Mouse (Mus musculus) embryo, embryonic 9.5 days (tissue): Measurements from ENCODE around the gene Fam43a.
A peak's percentile ranks its signal among the peaks of the same experiment; 100 is the strongest.

Experiments
- DNase-seq: peaks from one replicate; pipeline ENCODE4 v3.0.0-alpha.2; 2017; ENCODE audit errors: extremely low spot score

Fam43a gene

DNA sequence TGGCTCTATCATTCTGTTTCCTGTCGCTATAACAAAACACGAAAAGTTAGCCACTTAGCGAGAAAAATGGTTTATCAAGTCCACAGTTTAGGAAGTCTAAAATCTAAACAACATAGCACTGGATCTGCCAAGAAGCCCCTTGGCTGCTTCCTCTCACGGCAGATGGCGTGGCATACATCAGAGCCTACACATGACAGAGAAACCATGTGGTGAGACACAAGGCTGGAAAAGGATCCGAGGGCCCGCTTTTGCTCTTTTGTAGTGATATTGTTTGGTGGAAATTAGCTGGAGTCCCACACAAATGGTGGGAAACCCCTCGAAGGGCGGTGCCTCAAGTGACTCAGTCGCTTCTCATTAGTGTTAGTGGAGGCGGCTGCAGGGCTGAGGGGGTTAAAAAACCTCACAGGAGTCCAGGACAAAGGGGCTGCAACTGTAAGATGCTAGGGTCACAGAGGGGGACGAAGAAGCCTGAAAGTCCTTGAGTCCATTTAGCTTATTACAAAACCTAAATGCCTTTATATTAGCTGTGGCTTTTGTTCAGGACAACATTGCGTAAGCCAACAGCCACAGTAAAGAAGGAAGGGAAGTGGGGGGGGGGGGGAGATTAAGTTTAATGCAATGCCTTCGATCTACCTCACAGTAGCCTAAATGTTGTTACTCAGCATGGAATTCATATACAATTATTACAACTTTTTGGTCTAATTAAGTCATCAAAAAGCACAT lies 3.5 kb upstream of the Fam43a start:
- no peak for DNase-seq

DNA sequence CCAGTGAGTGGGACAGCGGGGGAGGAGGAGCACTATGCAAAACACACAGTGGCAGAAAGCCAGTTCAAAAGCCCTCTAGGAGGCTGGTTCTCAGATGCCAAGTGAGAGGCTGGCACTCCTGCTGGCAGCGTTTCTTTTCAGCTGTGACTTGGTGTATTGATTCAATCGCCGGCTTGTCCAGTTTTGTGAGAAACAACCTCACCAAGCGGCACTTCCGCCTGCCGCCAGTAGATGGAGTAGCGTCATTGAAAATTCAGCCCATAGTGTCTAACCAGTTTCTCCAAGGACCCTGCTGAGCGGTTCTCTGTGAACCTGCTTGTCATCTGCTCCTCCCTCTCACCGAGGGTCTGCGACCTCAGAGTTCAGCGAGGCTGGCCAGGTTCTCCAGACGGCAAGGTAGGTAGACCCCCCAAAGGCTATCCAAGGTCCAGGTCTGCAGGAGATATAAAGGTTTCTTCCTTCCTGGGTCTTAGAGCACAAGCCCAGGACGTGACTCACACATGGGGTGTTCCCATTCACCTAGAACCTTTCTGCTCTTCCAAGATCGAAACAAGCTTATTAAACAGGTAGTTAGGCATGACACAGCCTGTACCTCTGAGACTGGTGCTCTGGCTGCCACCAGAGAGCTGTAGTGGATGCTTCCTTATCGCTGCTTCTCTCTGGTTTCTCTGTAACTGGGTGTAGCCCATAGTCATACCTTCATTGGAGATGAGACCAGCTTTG lies 2.4 kb upstream of the Fam43a start:
- peak; percentile 86 for DNase-seq

DNA sequence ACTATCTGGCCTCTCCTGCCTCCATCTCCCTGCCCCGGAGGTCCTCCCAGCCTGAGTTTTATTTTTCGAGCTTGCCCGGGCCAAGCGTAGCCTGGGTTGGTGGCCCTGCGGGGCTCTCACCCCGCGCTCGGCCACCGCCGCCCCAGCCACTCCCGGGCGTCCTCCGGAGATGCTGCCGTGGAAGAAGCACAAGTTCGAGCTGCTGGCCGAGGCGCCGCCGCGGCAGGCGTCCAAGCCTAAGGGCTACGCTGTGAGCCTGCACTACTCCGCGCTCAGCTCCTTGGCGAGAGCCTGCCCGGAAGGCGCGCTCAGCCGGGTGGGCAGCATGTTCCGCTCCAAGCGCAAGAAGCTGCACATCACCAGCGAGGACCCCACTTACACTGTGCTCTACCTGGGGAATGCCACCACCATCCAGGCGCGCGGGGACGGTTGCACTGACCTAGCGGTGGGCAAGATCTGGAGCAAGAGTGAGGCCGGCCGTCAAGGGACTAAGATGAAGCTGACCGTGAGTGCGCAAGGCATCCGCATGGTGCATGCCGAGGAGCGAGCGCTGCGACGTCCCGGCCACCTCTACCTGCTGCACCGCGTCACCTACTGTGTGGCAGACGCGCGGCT lies 1.0 kb downstream of the Fam43a start:
- DNase-seq: peak; percentile 71

- DNase-seq: peak; percentile 80
Measured at GRCm38 (mm10) chr16:30601046-30601832, 1.7 kb downstream of the Fam43a start.

- peak; percentile 43 for DNase-seq
Measured at GRCm38 (mm10) chr16:30601946-30602345, 2.4 kb downstream of the Fam43a start.

- DNase-seq: peak; percentile 26
Measured at GRCm38 (mm10) chr16:30602684-30603530, 3.4 kb downstream of the Fam43a start.

- DNase-seq: no peak
Measured at GRCm38 (mm10) chr16:30603531-30603842, 4.0 kb downstream of the Fam43a start.

GRCm38 (mm10) chr16:30604061-30604806 lies 4.7 kb downstream of the Fam43a start:
- no peak for DNase-seq

- DNase-seq: no peak
Measured at GRCm38 (mm10) chr16:30604807-30605137, 5.2 kb downstream of the Fam43a start.

- no peak for DNase-seq
Measured at GRCm38 (mm10) chr16:30605528-30605927, 6.0 kb downstream of the Fam43a start.

- DNase-seq: no peak
Measured at GRCm38 (mm10) chr16:30607868-30608267, 8.3 kb downstream of the Fam43a start.

GRCm38 (mm10) chr16:30611331-30611730 lies 11.8 kb downstream of the Fam43a start:
- no peak for DNase-seq

DNA sequence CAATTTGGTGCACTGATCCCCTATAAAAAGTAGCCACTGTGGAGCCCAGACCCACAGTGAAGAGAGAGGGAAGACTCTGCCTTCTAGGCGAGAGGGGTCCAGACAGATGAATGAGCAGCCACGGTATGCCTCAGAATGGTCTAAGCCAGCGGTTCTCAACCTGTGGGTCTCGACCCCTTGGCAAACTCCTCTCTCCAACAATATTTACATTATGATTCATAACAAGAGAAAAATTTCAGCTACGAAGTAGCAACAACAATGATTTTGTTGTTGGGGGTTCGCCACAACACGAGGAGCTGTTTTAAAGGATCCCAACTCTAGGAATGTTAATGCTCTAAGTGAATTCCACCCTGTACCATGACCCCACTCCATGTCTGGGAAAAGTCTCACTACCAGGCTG lies 13.6 kb downstream of the Fam43a start:
- DNase-seq: no peak

- DNase-seq: no peak
Measured at GRCm38 (mm10) chr16:30614122-30614521, 14.6 kb downstream of the Fam43a start.

- no peak for DNase-seq
Measured at GRCm38 (mm10) chr16:30614705-30615317, 15.3 kb downstream of the Fam43a start.

- no peak for DNase-seq
Measured at GRCm38 (mm10) chr16:30616281-30616680, 16.8 kb downstream of the Fam43a start.

DNA sequence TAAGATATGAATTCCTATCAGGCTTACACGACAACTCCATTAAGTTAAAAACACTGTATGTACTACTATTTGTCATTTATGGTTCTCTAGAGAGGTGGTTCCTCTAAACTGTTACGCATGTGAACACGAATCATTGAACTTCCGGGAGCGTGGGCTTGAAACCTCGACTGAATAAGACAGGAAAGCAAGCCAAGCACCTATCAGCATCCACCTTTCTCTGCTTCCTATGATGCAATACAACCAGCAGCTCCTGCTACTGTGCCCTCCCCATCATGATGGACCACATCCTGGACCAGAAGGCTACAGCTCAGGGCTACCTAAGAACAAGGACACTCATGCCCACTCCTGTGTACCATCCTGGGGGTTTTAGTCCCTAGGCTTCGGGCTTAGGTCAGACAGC lies 24.1 kb downstream of the Fam43a start:
- DNase-seq: no peak

DNA sequence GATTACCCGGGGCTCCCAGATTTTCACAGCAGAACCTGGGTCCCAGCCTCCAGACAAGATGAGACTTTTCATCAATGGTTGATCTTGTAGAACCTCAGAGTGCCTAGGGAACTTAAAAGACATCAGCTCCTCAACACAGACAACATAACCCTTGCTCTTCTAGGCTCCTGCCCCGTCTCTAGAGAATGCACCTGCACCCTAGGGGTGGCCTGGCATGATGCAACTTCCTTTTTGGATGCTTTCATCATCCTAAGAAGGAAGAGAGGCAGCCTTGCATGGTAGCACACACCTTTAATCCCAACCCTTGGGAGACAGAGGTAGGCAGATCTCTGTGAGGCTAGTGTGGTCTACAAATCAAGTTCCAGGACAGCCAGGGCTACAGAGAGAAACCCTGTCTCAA lies 25.1 kb downstream of the Fam43a start:
- DNase-seq: no peak

DNA sequence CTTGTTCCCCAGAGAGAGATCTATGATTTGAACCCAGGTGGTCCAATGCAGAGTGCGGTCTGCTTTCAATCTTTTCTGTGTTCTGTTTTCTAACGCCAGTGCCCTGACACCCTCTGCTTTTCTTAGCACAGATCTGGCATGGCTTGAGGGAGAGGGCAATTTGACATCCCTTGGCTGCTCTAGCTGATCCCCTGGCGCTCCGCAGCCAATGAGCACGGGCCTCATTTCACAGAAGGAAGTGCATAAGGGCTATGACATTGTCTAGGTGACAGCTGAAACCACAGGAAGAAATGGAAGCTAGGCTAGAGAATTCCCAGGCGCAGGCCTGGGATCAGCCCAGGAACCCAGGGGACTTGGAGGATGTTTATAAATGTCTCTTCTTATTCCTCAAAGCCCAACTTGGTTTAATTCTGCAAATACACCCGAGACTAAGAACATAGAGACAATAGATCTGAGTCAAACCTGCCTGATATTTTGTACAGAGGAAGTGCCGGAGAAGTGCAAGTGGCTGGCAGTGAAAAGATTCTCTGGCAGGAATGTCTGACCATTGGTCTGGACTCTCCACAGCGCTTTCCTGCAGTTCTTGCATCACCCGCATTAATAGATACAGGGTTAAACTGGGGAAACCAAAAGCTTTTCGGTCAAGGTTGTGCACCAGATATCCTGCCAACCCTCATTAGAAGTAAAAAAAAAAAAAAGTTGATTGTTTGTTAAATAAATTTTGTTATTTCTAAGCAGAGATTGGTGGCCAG lies 28.2 kb downstream of the Fam43a start:
- DNase-seq: no peak

DNA sequence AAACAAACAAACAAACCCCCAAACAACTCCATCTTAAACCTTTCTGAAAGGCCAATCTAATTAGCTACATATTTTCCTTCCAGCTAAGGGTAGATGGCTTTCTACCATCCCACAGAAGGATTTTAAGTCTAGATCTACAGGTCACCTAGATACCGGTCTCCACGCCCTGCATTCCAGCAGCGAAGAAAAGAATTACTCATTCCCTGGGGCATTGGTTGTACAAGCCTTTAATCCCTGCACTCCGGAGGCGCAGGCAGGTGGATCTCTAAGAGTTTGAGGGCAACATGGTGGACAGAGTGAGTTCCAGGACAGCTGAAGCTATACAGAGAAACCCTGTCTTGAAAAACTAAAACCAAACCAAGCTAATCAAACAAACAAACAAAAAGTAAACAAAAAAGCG lies 28.9 kb downstream of the Fam43a start:
- no peak for DNase-seq
